Mouse (Mus musculus) lung, postnatal 0 days (tissue): ENCODE results near the gene Morc1. TPM values are rescaled to one million over a fixed set of nuclear protein-coding genes. Genes with fewer than 3 reads are reported as not detected.
A peak's percentile ranks its signal among the peaks of the same experiment; 100 is the strongest.

Experiments
- ATAC-seq: fragments of 200-750 bp; cut with Nextera tagmentation; 2 replicates; pipeline ENCODE4 v1.8.0; 2017; ENCODE audit warnings: moderate library complexity
- DNase-seq: peaks from one replicate; pipeline ENCODE4 v3.0.0-alpha.2; 2016; ENCODE audit warnings: low spot score
- H3K27ac ChIP-seq: fragments of 300-500 bp; sonication (generic); 2 replicates; pipeline ENCODE4 v1.5.1; 2014; ENCODE audit warnings: antibody characterized with exemption, mild to moderate bottlenecking, low read length, mixed read lengths
- H3K27me3 ChIP-seq: fragments of 300-500 bp; sonication (generic); replicated peaks from 2 replicates; pipeline ENCODE4 v1.6.1; 2014; ENCODE audit warnings: low read length, mixed read lengths; ENCODE audit not compliant: insufficient read depth
- H3K36me3 ChIP-seq: fragments of 300-500 bp; sonication (generic); 2 replicates; pipeline ENCODE4 v1.6.1; 2014; ENCODE audit warnings: low read length, mixed read lengths; ENCODE audit not compliant: insufficient read depth
- H3K4me1 ChIP-seq: fragments of 300-500 bp; sonication (generic); 2 replicates; pipeline ENCODE4 v1.6.1; 2014; ENCODE audit warnings: antibody characterized with exemption, low read depth, low read length, mixed read lengths; ENCODE audit not compliant: insufficient read depth
- H3K4me2 ChIP-seq: fragments of 300-500 bp; sonication (generic); replicated peaks from 2 replicates; pipeline ENCODE4 v1.6.1; 2014; ENCODE audit warnings: low read depth, mild to moderate bottlenecking, low read length, moderate library complexity, mixed read lengths
- H3K4me3 ChIP-seq: fragments of 300-500 bp; sonication (generic); 2 replicates; pipeline ENCODE4 v1.5.1; 2014; ENCODE audit warnings: low read depth, low read length
- H3K9ac ChIP-seq: fragments of 300-500 bp; sonication (generic); replicated peaks from 2 replicates; pipeline ENCODE4 v1.6.1; 2014; ENCODE audit warnings: low read depth, mild to moderate bottlenecking
- H3K9me3 ChIP-seq: fragments of 300-500 bp; sonication (generic); 2 replicates; pipeline ENCODE4 v1.6.1; 2016; ENCODE audit warnings: low read length, mixed read lengths
- CTCF ChIP-seq: IDR thresholded peaks from 2 replicates; pipeline ENCODE4 v1.5.1; 2016; ENCODE audit warnings: antibody characterized with exemption, mild to moderate bottlenecking
- EP300 ChIP-seq: IDR thresholded peaks from 2 replicates; pipeline ENCODE4 v1.6.1; 2016; ENCODE audit warnings: antibody characterized with exemption, mild to moderate bottlenecking, control low read depth
- WGBS: fragments of 180-500 bp; shearing (Covaris S2); extraction: QIAGEN DNeasy Blood & Tissue Kit; methylation state at CpG from one replicate; pipeline ENCODE4 v1.1.7; 2014; 5-methylcytosine and 5-hydroxymethylcytosine counted together
- polyA plus RNA-seq: library from polyadenylated mRNA; unstranded; fragments of >200 nt; fragmentation: Nextera tagmentation; extraction: Ambion mirVana; gene quantifications from 2 replicates; pipeline ENCODE4 v1.2.1, GENCODE M21; 2015

The Morc1 gene
- polyA plus RNA-seq, 1 experiment from 2014 or later = 0.91 TPM

DNA sequence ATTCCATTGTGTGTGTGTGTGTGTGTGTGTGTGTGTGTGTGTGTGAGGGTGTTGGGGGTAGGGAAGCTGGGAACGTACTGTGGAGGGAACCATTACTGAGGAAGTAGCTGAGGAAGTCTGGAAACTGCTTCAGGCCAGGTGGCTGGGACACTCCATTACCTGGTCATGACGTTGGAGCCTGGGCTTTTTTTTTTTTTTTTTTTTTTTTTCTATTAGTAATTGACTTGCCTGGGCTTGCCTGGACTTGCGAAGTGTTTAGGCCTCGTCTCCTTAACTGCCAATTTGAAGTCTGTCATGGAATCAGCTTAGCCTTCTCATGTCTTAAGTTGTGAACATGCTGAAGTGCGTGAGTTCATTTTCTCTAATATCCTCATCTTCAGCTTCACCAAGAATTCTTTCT, 198.7 kb downstream of the Morc1 start:
- no peak for ATAC-seq
- Histone ChIP-seq H3K4me3 (no peak overlapping the region), H3K27me3 (no peaks in the 10 kb centered on the region), H3K4me2 (no peak overlapping the region), H3K4me1 (no peaks in the 10 kb centered on the region), H3K9me3 (no peaks in the 10 kb centered on the region), H3K27ac (no peak overlapping the region), H3K9ac (no peak overlapping the region), H3K36me3 (no peaks in the 10 kb centered on the region)
- TF ChIP-seq CTCF (no peak), EP300 (no peak)
- no peak for DNase-seq
- 64% methylated on average over 5 of the region's 5 CpGs for WGBS

DNA sequence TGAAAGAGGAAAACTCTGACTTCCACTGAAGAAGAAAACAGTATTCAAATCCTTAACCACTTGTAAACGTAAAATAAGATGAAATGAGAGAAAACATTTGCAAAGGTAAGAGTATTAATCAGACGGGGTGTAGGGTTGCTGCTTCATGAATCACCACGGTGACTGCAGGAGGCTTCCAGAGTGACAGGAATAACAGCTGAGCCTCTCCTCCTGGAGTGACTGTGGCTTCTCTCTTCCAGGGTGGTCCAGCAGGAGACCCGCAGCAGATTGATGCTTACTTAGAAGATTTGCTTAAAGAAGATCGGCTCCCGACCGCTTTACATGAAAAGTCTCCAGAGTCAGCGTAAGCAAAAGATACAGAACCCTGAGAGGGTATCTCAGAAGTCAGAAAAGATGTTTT, 199.4 kb downstream of the Morc1 start:
- ATAC-seq (no peak), DNase-seq (no peak)
- TF ChIP-seq CTCF = no peak
- Histone ChIP-seq H3K9ac (no peak overlapping the region), H3K27ac (no peak overlapping the region), H3K9me3 (no peaks in the 10 kb centered on the region), H3K27me3 (no peaks in the 10 kb centered on the region), H3K4me3 (no peak overlapping the region), H3K36me3 (no peaks in the 10 kb centered on the region), H3K4me1 (no peaks in the 10 kb centered on the region), H3K4me2 (no peak overlapping the region)
- 29% methylated on average over 8 of the region's 8 CpGs for WGBS

DNA sequence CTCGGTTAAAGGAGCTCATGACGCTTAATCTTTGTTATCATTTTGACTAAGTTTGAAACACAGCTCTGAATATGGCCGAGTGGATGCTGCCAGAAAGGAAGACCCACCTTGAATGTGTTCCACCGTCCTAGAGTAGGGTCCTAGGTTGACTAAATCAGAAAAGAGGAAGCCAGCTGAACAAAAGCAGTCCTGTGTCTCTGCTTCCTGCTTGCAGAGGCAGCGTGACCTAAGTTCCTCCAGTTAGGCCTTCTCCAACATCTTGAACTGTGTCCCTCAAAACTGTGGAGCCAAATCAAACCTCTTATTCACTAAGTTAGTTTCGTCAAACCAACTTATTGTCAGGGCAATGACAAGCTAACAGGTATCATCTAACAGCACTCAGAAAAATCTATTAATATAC, 201.3 kb downstream of the Morc1 start:
- Histone ChIP-seq H3K4me3 (no peak overlapping the region), H3K9me3 (no peaks in the 10 kb centered on the region), H3K27ac (no peak overlapping the region), H3K27me3 (no peaks in the 10 kb centered on the region), H3K9ac (no peak overlapping the region), H3K36me3 (no peaks in the 10 kb centered on the region), H3K4me1 (no peaks in the 10 kb centered on the region), H3K4me2 (no peak overlapping the region)
- 83% methylated on average over 6 of the region's 6 CpGs for WGBS
- DNase-seq = no peak
- no peak for ATAC-seq
- TF ChIP-seq CTCF = no peak
- no peak for TF ChIP-seq EP300

DNA sequence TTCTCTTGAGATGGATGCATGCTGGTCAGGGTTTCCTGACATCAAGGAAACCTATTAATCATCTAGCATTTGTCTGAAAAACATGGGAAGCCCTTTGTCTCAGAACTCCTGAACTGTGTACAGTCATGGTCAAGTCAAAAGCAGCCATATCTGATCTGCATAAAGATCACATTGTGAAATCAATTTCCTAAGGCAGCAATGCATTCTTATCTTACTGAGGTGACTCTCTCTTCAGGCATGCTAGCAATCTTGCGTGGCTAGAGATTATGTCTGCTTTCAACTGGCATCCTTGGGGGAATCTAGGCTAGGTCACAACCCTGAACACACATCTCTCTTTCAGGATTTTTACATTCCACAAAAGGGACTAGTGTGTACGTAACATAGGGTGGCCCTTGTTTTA, 215.2 kb downstream of the Morc1 start:
- Histone ChIP-seq H3K9me3 (no peaks in the 10 kb centered on the region), H3K27ac (no peak overlapping the region), H3K27me3 (no peaks in the 10 kb centered on the region), H3K4me3 (no peak overlapping the region), H3K36me3 (no peaks in the 10 kb centered on the region), H3K9ac (no peak overlapping the region), H3K4me2 (no peak overlapping the region), H3K4me1 (no peaks in the 10 kb centered on the region)
- TF ChIP-seq EP300 (no peak), CTCF (no peak)
- ATAC-seq = no peak
- DNase-seq = no peak
- 60% methylated on average over 2 of the region's 2 CpGs for WGBS

DNA sequence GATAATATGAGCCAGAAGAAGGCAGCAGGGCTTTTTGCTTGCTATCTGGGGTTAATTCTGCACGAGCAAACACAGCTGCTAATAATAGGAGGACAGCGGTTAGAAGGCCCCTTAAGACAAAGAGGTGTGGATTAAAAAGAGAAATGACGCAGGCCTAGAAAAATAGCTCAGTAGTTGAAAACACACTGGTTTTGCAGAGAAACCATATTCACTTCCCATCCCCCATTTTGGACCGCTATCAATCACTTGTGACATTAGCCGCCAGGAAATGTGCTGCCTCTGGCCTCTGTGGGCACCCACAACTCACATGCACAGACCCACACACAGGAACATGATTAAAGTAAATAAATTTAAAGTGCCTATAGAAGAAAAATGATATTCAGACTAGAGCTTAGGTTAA, 240.7 kb downstream of the Morc1 start:
- H3K4me1 ChIP-seq = no peaks in the 10 kb centered on the region
- H3K27me3 ChIP-seq = no peaks in the 10 kb centered on the region
- ATAC-seq (no peak), DNase-seq (no peak)
- no peak overlapping the region for H3K4me3 ChIP-seq
- H3K9ac ChIP-seq = no peak overlapping the region
- H3K27ac ChIP-seq = no peak overlapping the region
- no peak for TF ChIP-seq EP300
- TF ChIP-seq CTCF = no peak
- H3K36me3 ChIP-seq = no peaks in the 10 kb centered on the region
- 55% methylated on average over 5 of the region's 5 CpGs for WGBS
- H3K9me3 ChIP-seq = no peaks in the 10 kb centered on the region
- no peak overlapping the region for H3K4me2 ChIP-seq

DNA sequence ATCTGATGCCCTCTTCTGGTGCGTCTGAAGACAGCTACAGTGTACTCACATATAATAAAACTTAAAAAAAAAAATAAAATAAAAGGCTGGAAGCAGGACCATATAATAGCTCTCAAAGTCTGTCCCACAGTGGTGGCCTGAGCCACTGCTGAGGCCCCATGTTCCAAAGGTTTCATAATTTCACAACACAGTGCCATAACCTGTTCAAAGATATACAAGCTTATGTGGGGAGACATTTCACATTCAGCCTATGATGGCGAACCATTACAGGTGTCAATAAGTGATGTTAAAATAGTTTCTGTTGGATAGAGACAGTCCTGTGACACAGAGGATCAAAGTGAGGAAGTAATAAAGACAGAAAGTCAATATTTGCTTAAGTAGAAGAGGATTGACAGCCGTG, 241.6 kb downstream of the Morc1 start:
- no peak for DNase-seq
- H3K9me3 ChIP-seq = no peaks in the 10 kb centered on the region
- WGBS = 66% methylated on average over 3 of the region's 3 CpGs
- H3K27me3 ChIP-seq = no peaks in the 10 kb centered on the region
- no peak overlapping the region for H3K4me2 ChIP-seq
- no peak for TF ChIP-seq EP300
- TF ChIP-seq CTCF = no peak
- H3K36me3 ChIP-seq = no peaks in the 10 kb centered on the region
- H3K4me1 ChIP-seq = no peaks in the 10 kb centered on the region
- no peak for ATAC-seq
- no peak overlapping the region for H3K9ac ChIP-seq
- no peak overlapping the region for H3K27ac ChIP-seq
- no peak overlapping the region for H3K4me3 ChIP-seq

DNA sequence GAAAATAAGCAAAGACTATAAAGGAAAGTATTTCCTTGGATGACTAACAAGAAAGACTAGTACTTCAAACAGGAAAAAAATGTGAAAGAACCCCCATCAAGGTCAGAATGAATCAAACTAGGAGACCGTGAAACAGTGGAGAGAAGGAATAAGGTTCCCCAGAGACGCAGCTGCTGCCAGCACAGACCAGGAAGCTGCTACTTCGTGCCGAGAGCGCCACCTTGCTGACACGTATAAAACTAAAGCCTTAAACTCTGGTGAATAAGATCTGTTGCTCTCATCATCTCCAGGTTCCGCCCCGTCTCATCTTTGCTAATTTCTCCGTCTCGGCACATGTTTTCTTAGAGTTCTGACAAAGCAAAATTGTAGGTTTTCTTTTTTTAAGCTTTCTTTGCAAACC, 244.6 kb downstream of the Morc1 start:
- no peaks in the 10 kb centered on the region for H3K36me3 ChIP-seq
- H3K4me3 ChIP-seq = no peak overlapping the region
- H3K27ac ChIP-seq = no peak overlapping the region
- H3K27me3 ChIP-seq = no peaks in the 10 kb centered on the region
- WGBS = 10% methylated on average over 10 of the region's 10 CpGs
- peak; percentile 55; the same call in 1 of the 2 replicates for ATAC-seq
- no peak overlapping the region for H3K9ac ChIP-seq
- no peaks in the 10 kb centered on the region for H3K4me1 ChIP-seq
- no peaks in the 10 kb centered on the region for H3K9me3 ChIP-seq
- no peak overlapping the region; the same call in 1 of the 2 replicates for H3K4me2 ChIP-seq
- peak; percentile 84 for DNase-seq
- no peak for TF ChIP-seq EP300
- peak; percentile 81 for TF ChIP-seq CTCF
